Mouse (Mus musculus) ES-E14 (cell line): ENCODE results near the gene Znhit6. TPM values are rescaled to one million over a fixed set of nuclear protein-coding genes. Genes with fewer than 3 reads are reported as not detected.

Source experiments
- DNase-seq: peaks from one replicate; pipeline ENCODE4 v3.0.0-alpha.2; 2013; ENCODE audit warnings: low read depth, low spot score
- H3K27ac ChIP-seq: 2 replicates; pipeline ENCODE4 v1.5.1; 2012; ENCODE audit warnings: low read depth, mild to moderate bottlenecking, low read length, moderate library complexity, mixed read lengths; ENCODE audit not compliant: poor library complexity, insufficient read depth, severe bottlenecking
- H3K36me3 ChIP-seq: 2 replicates; pipeline ENCODE4 v1.6.1; 2012; ENCODE audit warnings: mild to moderate bottlenecking, low read length, moderate library complexity, mixed read lengths; ENCODE audit not compliant: control insufficient read depth, poor library complexity, insufficient read depth, severe bottlenecking
- H3K4me1 ChIP-seq, 2 experiments: fragments of 150-350 bp in 1 of 2; sonication (generic) in 1 of 2; 2 replicates each; pipeline ENCODE4 v1.6.1; 2012; ENCODE audit warnings: low read length in 2 of 2, mild to moderate bottlenecking in 1 of 2, mixed read lengths in 1 of 2; ENCODE audit not compliant: control insufficient read depth in 2 of 2, insufficient read depth in 2 of 2, poor library complexity in 1 of 2
- H3K4me3 ChIP-seq, 2 experiments: fragments of 150-350 bp in 1 of 2; sonication (generic) in 1 of 2; 2 replicates each; pipeline ENCODE4 v1.5.1; 2012; ENCODE audit warnings: low read length in 2 of 2, low read depth in 1 of 2, mild to moderate bottlenecking in 1 of 2, mixed read lengths in 1 of 2; ENCODE audit not compliant: insufficient read depth in 1 of 2, poor library complexity in 1 of 2, severe bottlenecking in 1 of 2
- H3K9ac ChIP-seq: 2 replicates; pipeline ENCODE4 v1.6.1; 2012; ENCODE audit warnings: low read depth, mild to moderate bottlenecking, low read length, mixed read lengths; ENCODE audit not compliant: poor library complexity, insufficient read depth, severe bottlenecking
- H3K9me3 ChIP-seq: fragments of 150-350 bp; sonication (generic); 2 replicates; pipeline ENCODE4 v1.6.1; 2012; ENCODE audit warnings: low read depth, mild to moderate bottlenecking, low read length; ENCODE audit not compliant: control insufficient read depth, insufficient read depth
- CHD2 ChIP-seq: IDR thresholded peaks from 2 replicates; pipeline ENCODE4 v1.6.1; 2014; ENCODE audit warnings: mild to moderate bottlenecking, low read depth, low read length, inconsistent platforms
- HCFC1 ChIP-seq: IDR thresholded peaks from 2 replicates; pipeline ENCODE4 v1.6.1; 2012; ENCODE audit warnings: low read length, inconsistent platforms, borderline replicate concordance; ENCODE audit not compliant: insufficient read depth
- MAFK ChIP-seq: IDR thresholded peaks from 2 replicates; pipeline ENCODE4 v1.6.1; 2014; ENCODE audit warnings: mild to moderate bottlenecking, low read depth, low read length, inconsistent platforms; ENCODE audit not compliant: insufficient read depth
- ZC3H11A ChIP-seq: IDR thresholded peaks from 2 replicates; pipeline ENCODE4 v1.6.1; 2012; ENCODE audit warnings: low read depth, mild to moderate bottlenecking, inconsistent platforms, low read length, borderline replicate concordance
- ZNF384 ChIP-seq: IDR thresholded peaks from 2 replicates; pipeline ENCODE4 v1.6.1; 2012; ENCODE audit warnings: low read depth, low read length, inconsistent platforms
- in situ Hi-C, 2 experiments: fragments of 600-800 bp; cut with MboI; formaldehyde crosslinking; loops; one replicate each; pipeline ENCODE4 v1.15.1; 2025; ENCODE audit warnings: low sequenced_read_pairs in 2 of 2, inconsistent platforms in 1 of 2; ENCODE audit not compliant: unreplicated experiment in 2 of 2
- total RNA-seq: library from RNA; depleted of rRNA; stranded (reverse); fragments of 300-350 nt; gene quantifications from 2 replicates; pipeline ENCODE4 v1.2.3, GENCODE M21; 2012

The Znhit6 gene
- total RNA-seq, 1 experiment, result 56.8 TPM

DNA sequence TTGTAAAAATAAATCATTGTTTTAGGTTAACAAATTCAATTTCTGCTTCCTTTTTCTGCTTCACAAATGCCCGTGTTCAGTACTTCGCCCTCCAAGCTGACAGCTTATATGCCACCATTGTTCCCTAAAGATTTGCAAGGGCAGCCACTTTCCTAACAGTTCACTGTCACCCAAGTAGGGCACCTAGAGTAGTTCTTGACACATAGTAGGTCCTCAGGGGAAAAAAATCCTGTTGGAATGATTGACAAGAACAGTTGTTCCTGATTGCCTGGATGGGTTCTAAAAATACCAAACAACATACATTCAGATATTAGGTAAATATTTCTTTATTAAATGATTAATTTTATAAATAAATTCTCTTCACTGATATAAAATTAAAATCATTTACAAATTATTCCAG is 70.7 kb downstream of the Znhit6 start:
- Histone ChIP-seq H3K9ac (no peak overlapping the region), H3K27ac (no peak overlapping the region), H3K36me3 (peaks cover 10% of the 10 kb centered on the region; the same call in 1 of the 2 replicates), H3K4me3 (no peak overlapping the region), H3K4me1 (peaks cover 3 to 9% of the 10 kb centered on the region in 2 experiments; a peak in 2 of 4 replicates), H3K9me3 (no peaks in the 10 kb centered on the region)
- in situ Hi-C loops, result no loop called here
- no peak for TF ChIP-seq MAFK
- TF ChIP-seq HCFC1, result no peak
- no peak for TF ChIP-seq ZNF384
- no peak for TF ChIP-seq CHD2
- TF ChIP-seq ZC3H11A, result no peak
- no peak for DNase-seq

DNA sequence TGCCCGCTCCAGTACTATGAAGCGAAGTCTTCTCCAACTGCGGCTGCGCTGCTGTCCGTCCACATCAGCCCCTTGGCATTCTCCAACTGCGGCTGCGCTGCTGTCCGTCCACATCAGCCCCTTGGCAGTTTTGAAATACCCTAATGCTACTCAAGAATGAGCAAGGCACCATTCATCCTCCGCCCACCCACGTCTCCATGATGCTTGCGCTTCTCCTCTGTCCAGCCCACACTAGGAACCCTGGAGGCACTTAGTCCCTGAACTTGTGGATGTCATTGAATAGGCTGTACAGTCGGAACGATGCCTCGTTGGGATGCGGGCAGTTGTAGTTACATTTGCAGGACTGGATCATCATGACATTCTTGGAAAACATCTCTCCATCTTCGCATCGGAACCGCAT is 71.4 kb downstream of the Znhit6 start:
- H3K9ac ChIP-seq, result no peak overlapping the region
- H3K4me1 ChIP-seq, result peaks cover 6 to 9% of the 10 kb centered on the region in 2 experiments; a peak in 3 of 4 replicates

DNA sequence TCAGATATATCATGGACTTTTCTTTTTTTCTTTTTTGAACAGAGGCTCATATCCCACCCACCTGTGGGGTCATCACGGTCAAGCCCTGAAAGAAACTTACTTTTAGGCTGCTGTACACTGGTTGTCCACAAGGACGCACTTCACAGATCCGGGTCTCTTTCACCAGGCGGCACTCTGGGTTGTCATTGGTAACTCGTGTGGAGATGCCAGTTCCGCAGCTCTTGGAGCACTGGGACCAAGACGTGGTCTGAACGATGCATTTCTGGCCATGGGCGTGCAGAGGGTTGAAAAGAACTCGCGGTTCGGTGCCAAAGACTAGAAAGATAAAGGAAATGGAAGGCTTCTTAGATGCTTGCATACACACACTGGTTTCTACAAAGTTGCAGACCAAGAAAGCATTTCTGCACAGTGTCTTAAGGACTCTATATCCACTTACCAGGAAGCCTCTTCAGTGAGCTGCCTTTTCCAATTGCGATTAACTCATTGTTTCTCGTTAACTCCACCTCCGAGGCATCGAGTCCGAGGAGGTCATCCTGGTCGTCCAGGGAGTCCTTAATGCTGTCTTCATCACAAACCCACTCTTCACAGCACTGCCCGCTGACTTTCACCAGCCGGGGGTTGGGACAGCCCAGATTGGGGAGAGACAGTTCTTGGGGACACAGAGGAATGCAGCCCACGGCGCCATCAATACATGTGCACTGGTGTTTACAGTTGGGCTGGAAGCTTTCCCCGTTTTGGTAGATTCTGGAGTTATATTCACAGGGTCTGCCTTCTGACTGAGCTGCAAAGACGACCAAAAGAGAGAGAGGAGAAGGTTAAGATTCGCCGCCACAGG is 72.3 kb downstream of the Znhit6 start:
- in situ Hi-C loops, result no loop called here
- peak overlapping the region; percentile 80; the same call in 1 of the 2 replicates for H3K9ac ChIP-seq
- H3K4me1 ChIP-seq, result peaks cover 6 to 12% of the 10 kb centered on the region in 2 experiments; a peak in 3 of 4 replicates
- no peak for DNase-seq
- no peak overlapping the region for H3K27ac ChIP-seq
- TF ChIP-seq MAFK, result no peak
- no peak for TF ChIP-seq ZNF384
- no peak for TF ChIP-seq CHD2
- TF ChIP-seq ZC3H11A, result no peak
- TF ChIP-seq HCFC1, result no peak
- peak overlapping the region; percentile 67 to 82; a peak in 3 of 4 replicates for H3K4me3 ChIP-seq
- no peaks in the 10 kb centered on the region for H3K9me3 ChIP-seq
- peaks cover 10% of the 10 kb centered on the region; the same call in 1 of the 2 replicates for H3K36me3 ChIP-seq

More for the DNA sequence above, 71.4 kb downstream of the Znhit6 start:
- Histone ChIP-seq H3K9me3 (no peaks in the 10 kb centered on the region), H3K27ac (no peak overlapping the region), H3K4me3 (no peak overlapping the region), H3K36me3 (peaks cover 10% of the 10 kb centered on the region; the same call in 1 of the 2 replicates)
- in situ Hi-C loops, result no loop called here
- no peak for DNase-seq
- TF ChIP-seq MAFK (no peak), HCFC1 (no peak)

DNA sequence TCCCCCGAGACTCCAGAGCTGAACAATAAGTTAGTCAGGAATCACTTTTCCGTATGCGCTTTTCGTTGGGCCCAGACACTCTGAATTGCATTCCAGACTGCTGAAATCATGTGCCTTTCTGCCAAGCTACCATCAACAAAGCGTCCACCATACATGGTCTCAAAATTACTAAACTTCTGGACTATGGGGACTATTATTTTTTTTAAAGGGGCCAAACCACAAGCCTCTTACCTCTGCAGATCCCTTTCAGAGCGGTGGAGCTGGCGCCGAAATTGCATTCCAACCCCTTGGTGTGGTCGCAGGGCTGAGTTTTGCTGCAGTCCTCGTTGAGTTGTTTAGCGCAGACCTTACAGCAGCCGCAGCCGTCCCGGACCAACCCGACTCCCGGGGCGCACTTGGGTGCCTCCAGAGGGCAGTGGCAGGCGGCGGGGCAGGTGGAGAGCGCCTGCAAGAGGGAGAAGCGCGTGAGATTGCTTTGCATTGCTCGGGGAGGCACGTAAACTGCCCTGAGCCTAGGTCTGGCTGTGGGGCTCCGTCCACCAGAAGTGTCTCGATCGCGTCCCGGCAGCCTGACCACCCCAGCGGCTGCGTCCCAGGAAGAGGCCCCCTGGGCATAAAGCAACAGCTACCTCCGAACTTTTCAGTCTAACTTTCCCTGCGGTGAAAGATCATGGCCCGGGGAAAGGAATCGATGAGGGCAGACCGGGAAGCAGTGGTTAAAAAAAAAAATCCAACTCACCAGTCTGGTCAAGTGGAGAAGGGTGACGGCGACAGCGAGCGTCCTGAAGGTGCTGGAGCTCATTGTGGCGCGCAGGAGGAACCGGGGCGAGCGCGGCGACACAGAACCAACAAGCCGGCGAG is 73.2 kb downstream of the Znhit6 start:
- Histone ChIP-seq H3K27ac (no peak overlapping the region), H3K4me3 (peak overlapping the region; percentile 67 to 82), H3K9me3 (no peaks in the 10 kb centered on the region), H3K4me1 (peaks cover 6 to 12% of the 10 kb centered on the region in 2 experiments; a peak in 3 of 4 replicates), H3K36me3 (peaks cover 10% of the 10 kb centered on the region; the same call in 1 of the 2 replicates), H3K9ac (peak overlapping the region; percentile 80)
- no peak for DNase-seq
- TF ChIP-seq MAFK (no peak), ZC3H11A (no peak), ZNF384 (no peak), HCFC1 (0 out of 2 replicates have a peak, but pooled peaks have one; percentile 33), CHD2 (no peak)
- in situ Hi-C loops, result no loop called here
